Mouse (Mus musculus): ENCODE measurements around the gene Cfd. TPM values are rescaled to one million over a fixed set of nuclear protein-coding genes. Genes with fewer than 3 reads are reported as not detected.
A peak's percentile ranks its signal among the peaks of the same experiment; 100 is the strongest.

Cfd gene
- total and polyA plus RNA-seq, 2 experiments from 2014 or later: not detected

- ATAC-seq (no peak), DNase-seq (no peak)
- H3K27me3 ChIP-seq (ENCODE audit: insufficient read depth, low read length): no peaks in the 10 kb centered on the region
- no peak for TF ChIP-seq CTCF (IDR thresholded peaks at IDR 0.05; ENCODE audit: low read depth)
- peaks cover 8% of the 10 kb centered on the region; the same call in 1 of the 2 replicates for H3K4me1 ChIP-seq (ENCODE audit: insufficient read depth)
- no peak overlapping the region for H3K4me3 ChIP-seq (ENCODE audit: low read depth, low read length)
- H3K4me2 ChIP-seq (ENCODE audit: low read depth): no peak overlapping the region
- H3K27ac ChIP-seq (ENCODE audit: low read depth, low read length): no peak overlapping the region
- WGBS: 85% methylated on average over 18 of the region's 18 CpGs
- no peak overlapping the region for H3K9ac ChIP-seq
- peaks cover 13% of the 10 kb centered on the region; the same call in 1 of the 2 replicates for H3K36me3 ChIP-seq (ENCODE audit: insufficient read depth)
- H3K9me3 ChIP-seq (ENCODE audit: low read length): no peaks in the 10 kb centered on the region
These were observed 39.5 kb downstream of the Cfd start for GRCm38 (mm10) chr10:79929967-79930825.

GRCm38 (mm10) chr10:79930826-79931186, 40.2 kb downstream of the Cfd start:
- no peak for ATAC-seq
- Histone ChIP-seq H3K36me3 (ENCODE audit: insufficient read depth) (peaks cover 13% of the 10 kb centered on the region; the same call in 1 of the 2 replicates), H3K27me3 (ENCODE audit: insufficient read depth, low read length) (no peaks in the 10 kb centered on the region), H3K27ac (ENCODE audit: low read depth, low read length) (no peak overlapping the region), H3K4me1 (ENCODE audit: insufficient read depth) (peaks cover 8% of the 10 kb centered on the region; the same call in 1 of the 2 replicates), H3K4me3 (ENCODE audit: low read depth, low read length) (no peak overlapping the region), H3K9ac (no peak overlapping the region), H3K4me2 (ENCODE audit: low read depth) (no peak overlapping the region), H3K9me3 (ENCODE audit: low read length) (no peaks in the 10 kb centered on the region)
- TF ChIP-seq CTCF (IDR thresholded peaks at IDR 0.05; ENCODE audit: low read depth): no peak
- no peak for DNase-seq
- 87% methylated on average over 16 of the region's 16 CpGs for WGBS

GRCm38 (mm10) chr10:79931797-79932196, 41.1 kb downstream of the Cfd start:
- no peak for TF ChIP-seq CTCF (IDR thresholded peaks at IDR 0.05; ENCODE audit: low read depth)
- WGBS: 77% methylated on average over 9 of the region's 9 CpGs
- Histone ChIP-seq H3K4me2 (ENCODE audit: low read depth) (no peak overlapping the region), H3K9ac (no peak overlapping the region), H3K4me1 (ENCODE audit: insufficient read depth) (peaks cover 8% of the 10 kb centered on the region; the same call in 1 of the 2 replicates), H3K27me3 (ENCODE audit: insufficient read depth, low read length) (no peaks in the 10 kb centered on the region), H3K36me3 (ENCODE audit: insufficient read depth) (peaks cover 13% of the 10 kb centered on the region; the same call in 1 of the 2 replicates), H3K4me3 (ENCODE audit: low read depth, low read length) (no peak overlapping the region), H3K9me3 (ENCODE audit: low read length) (no peaks in the 10 kb centered on the region), H3K27ac (ENCODE audit: low read depth, low read length) (no peak overlapping the region)
- DNase-seq (no peak), ATAC-seq (no peak)

GRCm38 (mm10) chr10:79932736-79933135, 42.1 kb downstream of the Cfd start:
- Histone ChIP-seq H3K4me2 (ENCODE audit: low read depth) (no peak overlapping the region), H3K4me1 (ENCODE audit: insufficient read depth) (peaks cover 8% of the 10 kb centered on the region; the same call in 1 of the 2 replicates)
- DNase-seq: no peak

GRCm38 (mm10) chr10:79933145-79933679, 42.6 kb downstream of the Cfd start:
- Histone ChIP-seq H3K27me3 (ENCODE audit: insufficient read depth, low read length) (no peaks in the 10 kb centered on the region), H3K4me1 (ENCODE audit: insufficient read depth) (peaks cover 8% of the 10 kb centered on the region; the same call in 1 of the 2 replicates), H3K9ac (no peak overlapping the region), H3K4me3 (ENCODE audit: low read depth, low read length) (no peak overlapping the region), H3K9me3 (ENCODE audit: low read length) (no peaks in the 10 kb centered on the region), H3K4me2 (ENCODE audit: low read depth) (no peak overlapping the region), H3K36me3 (ENCODE audit: insufficient read depth) (peaks cover 13% of the 10 kb centered on the region; the same call in 1 of the 2 replicates), H3K27ac (ENCODE audit: low read depth, low read length) (no peak overlapping the region)
- DNase-seq (no peak), ATAC-seq (no peak)
- TF ChIP-seq CTCF (IDR thresholded peaks at IDR 0.05; ENCODE audit: low read depth): no peak
- 65% methylated on average over 9 of the region's 9 CpGs for WGBS

More at GRCm38 (mm10) chr10:79932736-79933135, 42.1 kb downstream of the Cfd start:
- Histone ChIP-seq H3K9me3 (ENCODE audit: low read length) (no peaks in the 10 kb centered on the region), H3K4me3 (ENCODE audit: low read depth, low read length) (no peak overlapping the region), H3K27me3 (ENCODE audit: insufficient read depth, low read length) (no peaks in the 10 kb centered on the region), H3K27ac (ENCODE audit: low read depth, low read length) (0 out of 2 replicates have a peak overlapping the region, but pooled peaks have one; percentile 21), H3K9ac (no peak overlapping the region), H3K36me3 (ENCODE audit: insufficient read depth) (peaks cover 13% of the 10 kb centered on the region; the same call in 1 of the 2 replicates)
- WGBS: 36% methylated on average over 8 of the region's 8 CpGs
- TF ChIP-seq CTCF (IDR thresholded peaks at IDR 0.05; ENCODE audit: low read depth): no peak
- no peak for ATAC-seq

- no peak for TF ChIP-seq CTCF (IDR thresholded peaks at IDR 0.05; ENCODE audit: low read depth)
- 41% methylated on average over 6 of the region's 6 CpGs for WGBS
- no peak overlapping the region for H3K27ac ChIP-seq (ENCODE audit: low read depth, low read length)
- H3K9ac ChIP-seq: no peak overlapping the region
- H3K4me3 ChIP-seq (ENCODE audit: low read depth, low read length): no peak overlapping the region
- H3K36me3 ChIP-seq (ENCODE audit: insufficient read depth): peaks cover 13% of the 10 kb centered on the region; the same call in 1 of the 2 replicates
- H3K4me2 ChIP-seq (ENCODE audit: low read depth): no peak overlapping the region
- H3K4me1 ChIP-seq (ENCODE audit: insufficient read depth): peaks cover 6% of the 10 kb centered on the region; the same call in 1 of the 2 replicates
- DNase-seq: no peak
- no peaks in the 10 kb centered on the region for H3K27me3 ChIP-seq (ENCODE audit: insufficient read depth, low read length)
- H3K9me3 ChIP-seq (ENCODE audit: low read length): no peaks in the 10 kb centered on the region
- no peak for ATAC-seq
These were observed 43.2 kb downstream of the Cfd start for GRCm38 (mm10) chr10:79933861-79934260.

Measured in forebrain, postnatal 0 days (tissue).